Mouse (Mus musculus): ENCODE results near the gene Cep63. TPM values are rescaled to one million over a fixed set of nuclear protein-coding genes. Genes with fewer than 3 reads are reported as not detected.

The Cep63 gene
- total and polyA plus RNA-seq, 3 experiments: 9.8 to 34.6 (median 15.0) TPM

DNA sequence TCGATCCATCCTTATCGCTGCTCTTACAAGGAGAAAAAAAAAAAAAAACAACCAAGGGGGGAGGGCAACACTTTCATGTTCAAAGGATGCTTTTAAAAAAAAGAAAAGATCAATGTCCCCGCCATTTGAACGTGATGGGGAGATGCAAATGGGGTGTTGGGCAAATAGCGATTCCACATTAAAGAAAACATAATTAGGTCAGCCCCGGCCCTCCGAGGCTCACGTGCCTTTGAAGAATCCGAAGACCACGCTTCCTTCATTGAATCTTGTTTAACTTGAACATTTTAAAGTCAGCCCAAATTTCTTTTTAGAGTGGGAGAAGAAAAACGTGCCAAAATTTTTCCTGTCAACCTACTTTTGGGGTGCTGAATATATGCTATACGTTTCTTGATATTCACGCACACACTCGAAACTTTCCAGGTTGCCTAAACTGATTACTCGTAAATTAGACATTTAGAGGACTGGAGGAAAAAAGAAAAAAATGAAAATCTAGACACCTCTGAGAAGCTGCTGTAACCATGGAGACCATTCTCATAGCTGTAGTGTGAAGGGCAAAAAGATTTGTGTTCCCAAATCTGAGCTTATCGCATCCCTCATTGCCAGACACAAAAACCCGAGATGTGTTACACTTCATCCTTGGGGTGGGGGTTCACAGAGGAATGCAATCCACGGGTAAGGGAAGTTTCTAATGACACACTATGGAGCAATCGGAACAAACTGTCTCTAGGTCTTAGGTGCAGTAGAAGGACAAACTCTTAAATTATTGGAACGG, 79.9 kb downstream of the Cep63 start:
- TF ChIP-seq GATA1 (IDR thresholded peaks at IDR 0.05; ENCODE audit: borderline replicate concordance, low read length) (no peak), CTCF (IDR thresholded peaks at IDR 0.05; ENCODE audit: low read depth, low read length) (no peak), GATA2 (IDR thresholded peaks at IDR 0.05; ENCODE audit: borderline replicate concordance, low read depth, low read length) (no peak), POLR2AphosphoS5 (IDR thresholded peaks at IDR 0.05; ENCODE audit: insufficient replicate concordance, low read depth, low read length) (no peak), TAL1 (conservative IDR thresholded peaks at IDR 0.05; ENCODE audit: low read depth, low read length) (no peak)
- no peak for ATAC-seq (ENCODE audit: extremely low read depth, insufficient number of reproducible peaks, low FRiP score, poor library complexity, severe bottlenecking)
- Histone ChIP-seq H3K9me3 (replicated peaks) (peaks cover 68% of the 10 kb centered on the region), H3K4me3 (ENCODE audit: low read depth, low read length) (no peak overlapping the region), H3K4me1 (ENCODE audit: insufficient read depth, low read depth, low read length) (no peaks in the 10 kb centered on the region), H3K27me3 (ENCODE audit: insufficient read depth, low read length) (no peaks in the 10 kb centered on the region), H3K36me3 (replicated peaks) (no peaks in the 10 kb centered on the region)
- no peak for DNase-seq (ENCODE audit: low spot score)

DNA sequence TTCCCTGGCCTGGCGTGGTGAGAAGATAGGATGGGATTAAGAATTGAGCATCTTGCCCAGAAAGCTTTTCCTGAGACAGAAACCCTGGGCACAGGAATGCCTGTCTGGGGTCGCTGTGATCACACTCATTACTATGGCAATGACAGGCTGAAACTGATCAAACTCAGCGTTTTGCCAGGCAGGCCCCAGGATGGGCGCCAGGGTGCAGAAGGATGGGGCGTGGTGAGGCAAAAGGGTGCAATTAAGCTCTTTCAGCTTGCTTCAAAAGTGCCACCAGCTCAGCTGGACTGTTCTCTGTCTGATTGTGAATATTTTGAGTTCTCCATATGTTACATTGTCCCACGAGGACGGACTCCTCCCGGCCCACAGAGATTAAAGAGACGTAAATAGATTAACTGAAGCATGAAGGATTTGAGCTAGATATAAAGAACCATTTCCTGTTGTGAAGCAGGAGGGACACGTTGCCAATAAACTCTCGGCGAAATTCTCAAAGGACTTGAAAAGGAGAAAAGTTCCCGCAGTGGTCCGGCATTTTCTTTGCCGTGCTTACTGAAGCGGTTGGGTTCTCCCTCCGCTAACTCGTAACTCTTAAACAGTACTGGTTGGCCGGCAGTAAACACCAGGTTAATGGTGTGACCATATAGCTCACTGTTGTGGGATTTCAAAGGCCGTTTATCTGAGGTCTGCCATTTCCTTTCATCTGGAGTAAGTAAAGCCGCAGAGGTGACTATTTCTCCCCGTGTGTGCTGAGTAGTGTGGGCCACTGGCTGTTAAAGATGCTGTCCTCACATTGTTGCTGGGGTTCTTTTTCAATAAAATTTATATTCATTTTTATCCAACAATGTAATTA, 80.7 kb downstream of the Cep63 start:
- no peak overlapping the region for H3K4me3 ChIP-seq (ENCODE audit: low read depth, low read length)
- DNase-seq (ENCODE audit: low spot score): no peak
- H3K9me3 ChIP-seq (replicated peaks): peaks cover 67% of the 10 kb centered on the region
- no peak for ATAC-seq (ENCODE audit: extremely low read depth, insufficient number of reproducible peaks, low FRiP score, poor library complexity, severe bottlenecking)
- TF ChIP-seq POLR2AphosphoS5 (IDR thresholded peaks at IDR 0.05; ENCODE audit: insufficient replicate concordance, low read depth, low read length) (no peak), TAL1 (conservative IDR thresholded peaks at IDR 0.05; ENCODE audit: low read depth, low read length) (no peak), GATA2 (IDR thresholded peaks at IDR 0.05; ENCODE audit: borderline replicate concordance, low read depth, low read length) (no peak), CTCF (IDR thresholded peaks at IDR 0.05; ENCODE audit: low read depth, low read length) (no peak), GATA1 (IDR thresholded peaks at IDR 0.05; ENCODE audit: borderline replicate concordance, low read length) (no peak)
- H3K4me1 ChIP-seq (ENCODE audit: insufficient read depth, low read depth, low read length): no peaks in the 10 kb centered on the region
- H3K36me3 ChIP-seq (replicated peaks): no peaks in the 10 kb centered on the region
- H3K27me3 ChIP-seq (ENCODE audit: insufficient read depth, low read length): no peaks in the 10 kb centered on the region

DNA sequence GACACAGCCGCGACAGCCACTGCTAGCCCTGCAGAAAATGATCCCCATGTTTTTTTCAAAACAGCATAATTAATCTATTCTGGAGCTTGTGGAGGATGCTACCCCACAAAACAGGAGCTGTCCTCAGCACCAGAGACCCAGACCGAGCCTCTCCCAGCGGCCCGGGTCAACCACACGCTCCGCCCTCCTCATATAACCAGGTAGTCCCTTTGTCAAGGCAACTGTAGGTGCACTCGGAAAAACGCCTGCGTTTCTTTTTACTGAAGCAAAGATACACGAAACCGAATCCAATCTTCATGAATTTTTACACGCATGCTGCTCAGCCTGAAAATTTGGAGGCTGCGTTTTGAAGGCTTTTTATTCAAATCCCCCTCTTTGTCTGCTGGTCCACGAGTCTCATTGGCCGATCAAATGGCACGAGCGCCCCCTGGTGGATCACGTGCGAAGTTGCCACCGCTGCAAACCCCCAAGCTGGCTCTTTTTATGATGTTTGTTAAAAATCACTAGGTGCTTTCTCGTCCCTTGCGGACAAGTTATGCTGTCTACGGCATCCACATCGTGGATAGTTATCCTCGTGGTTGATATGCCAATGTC, 81.5 kb downstream of the Cep63 start:
- no peak overlapping the region for H3K4me3 ChIP-seq (ENCODE audit: low read depth, low read length)
- H3K27me3 ChIP-seq (ENCODE audit: insufficient read depth, low read length): no peaks in the 10 kb centered on the region
- ATAC-seq (ENCODE audit: extremely low read depth, insufficient number of reproducible peaks, low FRiP score, poor library complexity, severe bottlenecking) (no peak), DNase-seq (ENCODE audit: low spot score) (no peak)
- peaks cover 69% of the 10 kb centered on the region for H3K9me3 ChIP-seq (replicated peaks)
- TF ChIP-seq POLR2AphosphoS5 (IDR thresholded peaks at IDR 0.05; ENCODE audit: insufficient replicate concordance, low read depth, low read length): no peak
- TF ChIP-seq TAL1 (conservative IDR thresholded peaks at IDR 0.05; ENCODE audit: low read depth, low read length): no peak
- TF ChIP-seq CTCF (IDR thresholded peaks at IDR 0.05; ENCODE audit: low read depth, low read length): no peak
- no peak for TF ChIP-seq GATA1 (IDR thresholded peaks at IDR 0.05; ENCODE audit: borderline replicate concordance, low read length)
- no peak for TF ChIP-seq GATA2 (IDR thresholded peaks at IDR 0.05; ENCODE audit: borderline replicate concordance, low read depth, low read length)
- no peaks in the 10 kb centered on the region for H3K4me1 ChIP-seq (ENCODE audit: insufficient read depth, low read depth, low read length)
- H3K36me3 ChIP-seq (replicated peaks): no peaks in the 10 kb centered on the region

GRCm38 (mm10) chr9:102544116-102544772, 82.1 kb downstream of the Cep63 start:
- Histone ChIP-seq H3K4me3 (ENCODE audit: low read depth, low read length) (no peak overlapping the region), H3K4me1 (ENCODE audit: insufficient read depth, low read depth, low read length) (no peaks in the 10 kb centered on the region), H3K36me3 (replicated peaks) (no peaks in the 10 kb centered on the region), H3K9me3 (replicated peaks) (peaks cover 72% of the 10 kb centered on the region), H3K27me3 (ENCODE audit: insufficient read depth, low read length) (no peaks in the 10 kb centered on the region)
- TF ChIP-seq GATA1 (IDR thresholded peaks at IDR 0.05; ENCODE audit: borderline replicate concordance, low read length): no peak
- no peak for TF ChIP-seq POLR2AphosphoS5 (IDR thresholded peaks at IDR 0.05; ENCODE audit: insufficient replicate concordance, low read depth, low read length)
- no peak for TF ChIP-seq GATA2 (IDR thresholded peaks at IDR 0.05; ENCODE audit: borderline replicate concordance, low read depth, low read length)
- no peak for TF ChIP-seq CTCF (IDR thresholded peaks at IDR 0.05; ENCODE audit: low read depth, low read length)
- no peak for TF ChIP-seq TAL1 (conservative IDR thresholded peaks at IDR 0.05; ENCODE audit: low read depth, low read length)
- ATAC-seq (ENCODE audit: extremely low read depth, insufficient number of reproducible peaks, low FRiP score, poor library complexity, severe bottlenecking) (no peak), DNase-seq (ENCODE audit: low spot score) (no peak)

GRCm38 (mm10) chr9:102543761-102544115, 82.6 kb downstream of the Cep63 start:
- Histone ChIP-seq H3K4me3 (ENCODE audit: low read depth, low read length) (no peak overlapping the region), H3K27me3 (ENCODE audit: insufficient read depth, low read length) (no peaks in the 10 kb centered on the region), H3K9me3 (replicated peaks) (peaks cover 77% of the 10 kb centered on the region), H3K36me3 (replicated peaks) (no peaks in the 10 kb centered on the region), H3K4me1 (ENCODE audit: insufficient read depth, low read depth, low read length) (no peaks in the 10 kb centered on the region)
- TF ChIP-seq TAL1 (conservative IDR thresholded peaks at IDR 0.05; ENCODE audit: low read depth, low read length) (no peak), CTCF (IDR thresholded peaks at IDR 0.05; ENCODE audit: low read depth, low read length) (no peak), GATA1 (IDR thresholded peaks at IDR 0.05; ENCODE audit: borderline replicate concordance, low read length) (no peak), POLR2AphosphoS5 (IDR thresholded peaks at IDR 0.05; ENCODE audit: insufficient replicate concordance, low read depth, low read length) (no peak), GATA2 (IDR thresholded peaks at IDR 0.05; ENCODE audit: borderline replicate concordance, low read depth, low read length) (no peak)
- ATAC-seq (ENCODE audit: extremely low read depth, insufficient number of reproducible peaks, low FRiP score, poor library complexity, severe bottlenecking) (no peak), DNase-seq (ENCODE audit: low spot score) (no peak)
